Mouse (Mus musculus): ENCODE measurements around the gene Isoc2b.
"Not testable (repeated sequence)": the region's sequence is repeated elsewhere in the genome, so short reads cannot be mapped to it uniquely, and the experiment has no call there.

Isoc2b gene

GRCm38 (mm10) chr7:4835631-4836327, 34.3 kb downstream of the Isoc2b start:
- no peak for DNase-seq (ENCODE audit: low read depth, low spot score)

- DNase-seq (ENCODE audit: low read depth, low spot score): no peak
These were observed 39.6 kb downstream of the Isoc2b start for GRCm38 (mm10) chr7:4830476-4830875.

GRCm38 (mm10) chr7:4825365-4825764, 44.7 kb downstream of the Isoc2b start:
- no peak for DNase-seq (ENCODE audit: low read depth, low spot score)

- DNase-seq (ENCODE audit: low read depth, low spot score): no peak
These were observed 47.7 kb downstream of the Isoc2b start for GRCm38 (mm10) chr7:4822162-4822907.

- DNase-seq (ENCODE audit: low read depth, low spot score): no peak
These were observed 48.4 kb downstream of the Isoc2b start for GRCm38 (mm10) chr7:4821690-4822089.

GRCm38 (mm10) chr7:4820925-4821324, 49.1 kb downstream of the Isoc2b start:
- not testable (repeated sequence) for DNase-seq (ENCODE audit: low read depth, low spot score)

GRCm38 (mm10) chr7:4816559-4816958, 53.5 kb downstream of the Isoc2b start:
- DNase-seq (ENCODE audit: low read depth, low spot score): no peak

- DNase-seq (ENCODE audit: low read depth, low spot score): peak; percentile 64
These were observed 56.8 kb downstream of the Isoc2b start for GRCm38 (mm10) chr7:4813105-4813791.

- DNase-seq (ENCODE audit: low read depth, low spot score): peak; percentile 100
These were observed 57.6 kb downstream of the Isoc2b start, which contains the start of gene Ube2s for GRCm38 (mm10) chr7:4812303-4813104. Gene Ube2s (minus strand): TSS chr7:4812590.

- no peak for DNase-seq (ENCODE audit: low read depth, low spot score)
These were observed 58.2 kb downstream of the Isoc2b start for GRCm38 (mm10) chr7:4811842-4812302.

- not testable (repeated sequence) for DNase-seq (ENCODE audit: low read depth, low spot score)
These were observed 58.9 kb downstream of the Isoc2b start for GRCm38 (mm10) chr7:4811131-4811530.

GRCm38 (mm10) chr7:4806716-4807115, 63.3 kb downstream of the Isoc2b start:
- DNase-seq (ENCODE audit: low read depth, low spot score): peak; percentile 66

GRCm38 (mm10) chr7:4802247-4802646, 67.8 kb downstream of the Isoc2b start:
- no peak for DNase-seq (ENCODE audit: low read depth, low spot score)

- DNase-seq (ENCODE audit: low read depth, low spot score): peak; percentile 59
These were observed 74.2 kb downstream of the Isoc2b start for GRCm38 (mm10) chr7:4795767-4796433.
